ENCODE assay signal across 9 mouse cellular contexts in genomic region chr5:147401024-147401423, GRCm38 (mm10). TPM values are rescaled to one million over a fixed set of nuclear protein-coding genes. Genes with fewer than 3 reads are reported as not detected.
DNase-seq lines count a peak whose midpoint lies in the region; ATAC-seq lines count a peak whose summit lies in the region.
"Had no signal": no experiment of that assay in that cellular context is flagged by ENCODE, and none has a peak within 500 bp of the region (broad histone marks: within the 10 kb centered on the region; RNA-seq: fewer than 3 reads in every experiment).

No protein-coding gene starts in this region.

- no peak overlapping the region for H3K9ac ChIP-seq in kidney, embryonic 14.5 days (ENCODE audit: low read depth, low read length)
- no peak overlapping the region for H3K9ac ChIP-seq in embryonic facial prominence, embryonic 11.5 days (replicated peaks; ENCODE audit: low read length)

- 0 out of 2 replicates have a peak overlapping the region, but pooled peaks have one; percentile 74 for H3K4me2 ChIP-seq in kidney, embryonic 14.5 days (replicated peaks; ENCODE audit: low read depth, low read length)
- H3K4me2 ChIP-seq in embryonic facial prominence, embryonic 11.5 days (ENCODE audit: low read depth, low read length): no peak overlapping the region

- H3K27me3 ChIP-seq in kidney, embryonic 14.5 days (ENCODE audit: control insufficient read depth, insufficient read depth, low read length): peaks cover 41% of the 10 kb centered on the region
- peaks cover 45% of the 10 kb centered on the region for H3K27me3 ChIP-seq in embryonic facial prominence, embryonic 11.5 days (ENCODE audit: control insufficient read depth, insufficient read depth, low read length)
- H3K27me3 ChIP-seq in hindbrain, embryonic 10.5 days (ENCODE audit: insufficient read depth, poor library complexity, severe bottlenecking): peaks cover 62% of the 10 kb centered on the region

- H3K36me3 ChIP-seq in kidney, embryonic 14.5 days (ENCODE audit: control insufficient read depth, insufficient read depth, low read length): no peaks in the 10 kb centered on the region
- H3K36me3 ChIP-seq in embryonic facial prominence, embryonic 11.5 days (replicated peaks; ENCODE audit: control insufficient read depth, insufficient read depth, low read depth, low read length): no peaks in the 10 kb centered on the region
- no peaks in the 10 kb centered on the region for H3K36me3 ChIP-seq in hindbrain, embryonic 10.5 days

- no peak overlapping the region for H3K27ac ChIP-seq in kidney, embryonic 14.5 days (ENCODE audit: low read depth, low read length)
- no peak overlapping the region for H3K27ac ChIP-seq in embryonic facial prominence, embryonic 11.5 days (replicated peaks; ENCODE audit: low read depth, low read length)
- H3K27ac ChIP-seq in hindbrain, embryonic 10.5 days: no peak overlapping the region

- H3K4me1 ChIP-seq in kidney, embryonic 14.5 days (ENCODE audit: control insufficient read depth, insufficient read depth, low read length): 0 out of 2 replicates have a peak, but pooled peaks cover 2% of the 10 kb centered on the region
- H3K4me1 ChIP-seq in embryonic facial prominence, embryonic 11.5 days (ENCODE audit: control insufficient read depth, insufficient read depth, low read length): no peaks in the 10 kb centered on the region
- peaks cover 16% of the 10 kb centered on the region for H3K4me1 ChIP-seq in hindbrain, embryonic 10.5 days (replicated peaks)

- no peak overlapping the region; the same call in 1 of the 2 replicates for H3K4me3 ChIP-seq in kidney, embryonic 14.5 days (ENCODE audit: low read length)
- no peak overlapping the region for H3K4me3 ChIP-seq in embryonic facial prominence, embryonic 11.5 days (ENCODE audit: low read depth, low read length)
- H3K4me3 ChIP-seq in hindbrain, embryonic 10.5 days: 0 out of 2 replicates have a peak overlapping the region, but pooled peaks have one; percentile 59

- DNase-seq in kidney, postnatal 4 days: no peak
- DNase-seq in embryonic facial prominence, embryonic 11.5 days (ENCODE audit: low spot score): peak; percentile 8
- DNase-seq in hindbrain, embryonic 10.5 days (ENCODE audit: low spot score): no peak
- DNase-seq in neural tube, embryonic 10.5 days (ENCODE audit: extremely low spot score, low spot score): peak; percentile 18
- no peak for DNase-seq in right cerebral cortex, adult 18-20 months
- no peak for DNase-seq in yolk sac, embryonic 10.5 days (ENCODE audit: low spot score)
- DNase-seq: layer of hippocampus, adult 9-11 months; lung, postnatal 4 days had no signal

- no peak for ATAC-seq in kidney, embryonic 14.5 days (ENCODE audit: low FRiP score, low TSS enrichment)
- no peak for ATAC-seq in embryonic facial prominence, embryonic 11.5 days (replicated peaks; ENCODE audit: insufficient number of reproducible peaks, low FRiP score, low TSS enrichment, low read depth)

- 26% methylated on average over 11 of the region's 11 CpGs for WGBS in kidney, embryonic 14.5 days
- 26% methylated on average over 11 of the region's 11 CpGs for WGBS in embryonic facial prominence, embryonic 11.5 days
- 34% methylated on average over 11 of the region's 11 CpGs for WGBS in hindbrain, embryonic 10.5 days

- H3K9me3 ChIP-seq in kidney, embryonic 14.5 days (ENCODE audit: control insufficient read depth, low read length): no peaks in the 10 kb centered on the region
- H3K9me3 ChIP-seq in embryonic facial prominence, embryonic 11.5 days (replicated peaks; ENCODE audit: control insufficient read depth, low read length): no peaks in the 10 kb centered on the region
- no peaks in the 10 kb centered on the region for H3K9me3 ChIP-seq in hindbrain, embryonic 10.5 days

RNA-seq across cellular contexts. Expression of gene Flt3, which starts 0.7 kb away (rescaled TPM):
- polyA plus RNA-seq in kidney, embryonic 14.5 days (2014; fragmentation: Nextera tagmentation; extraction: Ambion mirVana): not detected in 2 replicates
- polyA plus RNA-seq in embryonic facial prominence, embryonic 11.5 days (2014; fragmentation: Nextera tagmentation; extraction: Ambion mirVana): 0.27 and 0.31 TPM in 2 replicates
- polyA plus RNA-seq in hindbrain, embryonic 10.5 days (2016; fragmentation: Nextera tagmentation; extraction: Ambion mirVana): not detected in 2 replicates

RNA-seq across cellular contexts. Expression of gene Pan3, which starts 28.9 kb away (rescaled TPM):
- 88.9 and 102 TPM in 2 replicates for polyA plus RNA-seq in kidney, embryonic 14.5 days (2014; fragmentation: Nextera tagmentation; extraction: Ambion mirVana)
- polyA plus RNA-seq in embryonic facial prominence, embryonic 11.5 days (2014; fragmentation: Nextera tagmentation; extraction: Ambion mirVana): 41.2 and 41.8 TPM in 2 replicates
- polyA plus RNA-seq in hindbrain, embryonic 10.5 days (2016; fragmentation: Nextera tagmentation; extraction: Ambion mirVana): 47.7 and 50.3 TPM in 2 replicates

Comparison
In these comparisons a context has a peak if more than half of its experiments do, and no peak if none do; other contexts are left out.
1. DNase-seq: peak in embryonic facial prominence, embryonic 11.5 days (single experiment) and neural tube, embryonic 10.5 days (single experiment); none in kidney, postnatal 4 days (0 of 2), hindbrain, embryonic 10.5 days (single experiment), right cerebral cortex, adult 18-20 months (single experiment) and yolk sac, embryonic 10.5 days (single experiment).